Mouse (Mus musculus) heart, embryonic 13.5 days (tissue): ENCODE data around the gene Gm20458. TPM values are rescaled to one million over a fixed set of nuclear protein-coding genes. Genes with fewer than 3 reads are reported as not detected.

Experiments
- polyA plus RNA-seq: library from polyadenylated mRNA; unstranded; fragments of >200 nt; fragmentation: Nextera tagmentation; extraction: Ambion mirVana; gene quantifications from 2 replicates; pipeline ENCODE4 v1.2.1, GENCODE M21; 2015

Gm20458 gene
- polyA plus RNA-seq, 1 experiment from 2014 or later, result 11.7 TPM

Other genes starting within 250 kb of the Gm20458 start
- gene Wfdc15b, start 239.3 kb upstream of the Gm20458 start, polyA plus RNA-seq, result 0.33 TPM in 1 of 2 replicates, not detected in the other
- not detected in 2 replicates for gene Svs2, start 222.5 kb upstream of the Gm20458 start, polyA plus RNA-seq
- gene Svs3b, start 204.3 kb upstream of the Gm20458 start, polyA plus RNA-seq, result not detected in 2 replicates
- not detected in 2 replicates for gene Svs4, start 182.5 kb upstream of the Gm20458 start, polyA plus RNA-seq
- not detected in 2 replicates for gene Svs3a, start 171.7 kb upstream of the Gm20458 start, polyA plus RNA-seq
- not detected in 2 replicates for gene Svs6, start 144.2 kb upstream of the Gm20458 start, polyA plus RNA-seq
- gene Svs5, start 128.2 kb upstream of the Gm20458 start, polyA plus RNA-seq, result not detected in 2 replicates
- 0.90 and 1.8 TPM in 2 replicates for gene Slpi, start 71.9 kb upstream of the Gm20458 start, polyA plus RNA-seq
- 0.21 and 0.23 TPM in 2 replicates for gene Rbpjl, start 57.8 kb upstream of the Gm20458 start, polyA plus RNA-seq
- 5.2 and 7.7 TPM in 2 replicates for gene Matn4, start 55.8 kb upstream of the Gm20458 start, polyA plus RNA-seq
- 36.6 and 46.5 TPM in 2 replicates for gene Sdc4, start 17.1 kb upstream of the Gm20458 start, polyA plus RNA-seq
- gene Sys1, start 4.0 kb upstream of the Gm20458 start, polyA plus RNA-seq, result 37.2 and 43.0 TPM in 2 replicates
- gene Trp53tg5, start 12.8 kb downstream of the Gm20458 start, polyA plus RNA-seq, result not detected in 2 replicates
- 8.9 and 17.9 TPM in 2 replicates for gene Dbndd2, start 25.1 kb downstream of the Gm20458 start, polyA plus RNA-seq
- 53.0 and 54.5 TPM in 2 replicates for gene Pigt, start 36.6 kb downstream of the Gm20458 start, polyA plus RNA-seq
- 11.1 and 12.7 TPM in 2 replicates for gene Wfdc2, start 101.4 kb downstream of the Gm20458 start, polyA plus RNA-seq
- gene Spint3, start 112.5 kb downstream of the Gm20458 start, polyA plus RNA-seq, result not detected in 2 replicates
- gene Wfdc6a, start 124.5 kb downstream of the Gm20458 start, polyA plus RNA-seq, result 0.44 TPM in 1 of 2 replicates, not detected in the other
- gene Eppin, start 132.6 kb downstream of the Gm20458 start, polyA plus RNA-seq, result not detected in 2 replicates
- gene Wfdc6b, start 152.6 kb downstream of the Gm20458 start, polyA plus RNA-seq, result not detected in 2 replicates
- gene Wfdc8, start 152.7 kb downstream of the Gm20458 start, polyA plus RNA-seq, result not detected in 2 replicates
- gene Wfdc16, start 177.8 kb downstream of the Gm20458 start, polyA plus RNA-seq, result not detected in 2 replicates
- gene Wfdc10, start 195.1 kb downstream of the Gm20458 start, polyA plus RNA-seq, result not detected in 2 replicates
- gene Wfdc9, start 195.6 kb downstream of the Gm20458 start, polyA plus RNA-seq, result not detected in 2 replicates
- gene Wfdc11, start 213.1 kb downstream of the Gm20458 start, polyA plus RNA-seq, result not detected in 2 replicates
- gene Wfdc13, start 224.1 kb downstream of the Gm20458 start, polyA plus RNA-seq, result not detected in 2 replicates
- gene Spint4, start 237.5 kb downstream of the Gm20458 start, polyA plus RNA-seq, result not detected in 2 replicates